Mouse (Mus musculus): ENCODE results near the gene Mylk. TPM values are rescaled to one million over a fixed set of nuclear protein-coding genes. Genes with fewer than 3 reads are reported as not detected.

Gene Mylk
- polyA plus RNA-seq, 1 experiment = not detected

DNA sequence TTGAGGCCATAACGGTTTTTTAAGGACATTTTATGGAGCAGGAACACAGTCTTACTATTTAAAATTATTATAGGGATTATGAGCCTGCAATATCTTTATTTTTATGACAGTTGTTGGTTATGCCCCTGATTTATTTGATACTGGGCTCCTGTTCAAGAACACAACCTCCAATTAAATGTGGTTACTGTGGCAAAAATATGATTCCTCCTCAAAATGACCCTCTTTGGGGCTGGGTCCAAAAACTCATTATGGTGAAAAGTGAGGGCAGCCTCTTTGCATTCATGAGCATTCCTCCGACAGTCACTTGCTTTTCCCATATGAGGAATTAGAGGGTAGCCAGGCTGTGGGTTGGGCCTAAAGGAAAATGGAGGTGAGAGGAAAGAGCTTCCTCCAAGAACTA, 110.7 kb downstream of the Mylk start:
- Histone ChIP-seq H3K4me3 (replicated peaks) (no peak overlapping the region), H3K27me3 (ENCODE audit: control insufficient read depth) (no peaks in the 10 kb centered on the region), H3K4me1 (ENCODE audit: control insufficient read depth) (no peaks in the 10 kb centered on the region), H3K9me3 (ENCODE audit: control insufficient read depth, low read length) (no peaks in the 10 kb centered on the region), H3K36me3 (ENCODE audit: control insufficient read depth) (no peaks in the 10 kb centered on the region)
- no peak for TF ChIP-seq GATA1 (IDR thresholded peaks at IDR 0.05; ENCODE audit: low read length)

- TF ChIP-seq TAL1 (IDR thresholded peaks at IDR 0.05; ENCODE audit: low read length) = no peak
- no peak for TF ChIP-seq GATA1 (IDR thresholded peaks at IDR 0.05; ENCODE audit: low read length)
- Histone ChIP-seq H3K4me1 (ENCODE audit: control insufficient read depth) (no peaks in the 10 kb centered on the region), H3K4me3 (replicated peaks) (no peak overlapping the region)
Observed at GRCm38 (mm10) chr16:34857631-34858030, 112.6 kb downstream of the Mylk start.

GRCm38 (mm10) chr16:34860761-34861160, 115.8 kb downstream of the Mylk start:
- Histone ChIP-seq H3K36me3 (ENCODE audit: control insufficient read depth) (no peaks in the 10 kb centered on the region), H3K9me3 (ENCODE audit: control insufficient read depth, low read length) (no peaks in the 10 kb centered on the region), H3K4me1 (ENCODE audit: control insufficient read depth) (no peaks in the 10 kb centered on the region), H3K27me3 (ENCODE audit: control insufficient read depth) (no peaks in the 10 kb centered on the region), H3K4me3 (replicated peaks) (no peak overlapping the region)
- no peak for TF ChIP-seq TAL1 (IDR thresholded peaks at IDR 0.05; ENCODE audit: low read length)
- TF ChIP-seq GATA1 (IDR thresholded peaks at IDR 0.05; ENCODE audit: low read length) = no peak

More at GRCm38 (mm10) chr16:34857631-34858030, 112.6 kb downstream of the Mylk start:
- no peaks in the 10 kb centered on the region for H3K9me3 ChIP-seq (ENCODE audit: control insufficient read depth, low read length)
- H3K36me3 ChIP-seq (ENCODE audit: control insufficient read depth) = no peaks in the 10 kb centered on the region
- H3K27me3 ChIP-seq (ENCODE audit: control insufficient read depth) = no peaks in the 10 kb centered on the region

- TF ChIP-seq GATA1 (IDR thresholded peaks at IDR 0.05; ENCODE audit: low read length) (no peak), TAL1 (IDR thresholded peaks at IDR 0.05; ENCODE audit: low read length) (no peak)
- H3K4me1 ChIP-seq (ENCODE audit: control insufficient read depth) = no peaks in the 10 kb centered on the region
- H3K4me3 ChIP-seq (replicated peaks) = no peak overlapping the region
- no peaks in the 10 kb centered on the region for H3K9me3 ChIP-seq (ENCODE audit: control insufficient read depth, low read length)
- no peaks in the 10 kb centered on the region for H3K36me3 ChIP-seq (ENCODE audit: control insufficient read depth)
- H3K27me3 ChIP-seq (ENCODE audit: control insufficient read depth) = no peaks in the 10 kb centered on the region
Observed at GRCm38 (mm10) chr16:34861744-34862365, 116.8 kb downstream of the Mylk start.

- no peak overlapping the region for H3K4me3 ChIP-seq (replicated peaks)
- no peaks in the 10 kb centered on the region for H3K36me3 ChIP-seq (ENCODE audit: control insufficient read depth)
- no peaks in the 10 kb centered on the region for H3K4me1 ChIP-seq (ENCODE audit: control insufficient read depth)
- no peak for TF ChIP-seq TAL1 (IDR thresholded peaks at IDR 0.05; ENCODE audit: low read length)
- H3K27me3 ChIP-seq (ENCODE audit: control insufficient read depth) = no peaks in the 10 kb centered on the region
- no peaks in the 10 kb centered on the region for H3K9me3 ChIP-seq (ENCODE audit: control insufficient read depth, low read length)
Observed at GRCm38 (mm10) chr16:34865373-34865772, 120.4 kb downstream of the Mylk start.

- Histone ChIP-seq H3K9me3 (ENCODE audit: control insufficient read depth, low read length) (no peaks in the 10 kb centered on the region), H3K36me3 (ENCODE audit: control insufficient read depth) (no peaks in the 10 kb centered on the region), H3K27me3 (ENCODE audit: control insufficient read depth) (no peaks in the 10 kb centered on the region), H3K4me3 (replicated peaks) (no peak overlapping the region), H3K4me1 (ENCODE audit: control insufficient read depth) (no peaks in the 10 kb centered on the region)
- TF ChIP-seq TAL1 (IDR thresholded peaks at IDR 0.05; ENCODE audit: low read length) = no peak
- no peak for TF ChIP-seq GATA1 (IDR thresholded peaks at IDR 0.05; ENCODE audit: low read length)
Observed at GRCm38 (mm10) chr16:34867217-34867616, 122.2 kb downstream of the Mylk start.

GRCm38 (mm10) chr16:34880031-34880778, 135.2 kb downstream of the Mylk start:
- no peaks in the 10 kb centered on the region for H3K27me3 ChIP-seq (ENCODE audit: control insufficient read depth)
- no peaks in the 10 kb centered on the region for H3K36me3 ChIP-seq (ENCODE audit: control insufficient read depth)
- H3K4me1 ChIP-seq (ENCODE audit: control insufficient read depth) = no peaks in the 10 kb centered on the region
- H3K4me3 ChIP-seq (replicated peaks) = no peak overlapping the region
- no peaks in the 10 kb centered on the region for H3K9me3 ChIP-seq (ENCODE audit: control insufficient read depth, low read length)
- TF ChIP-seq GATA1 (IDR thresholded peaks at IDR 0.05; ENCODE audit: low read length) (no peak), TAL1 (IDR thresholded peaks at IDR 0.05; ENCODE audit: low read length) (no peak)

DNA sequence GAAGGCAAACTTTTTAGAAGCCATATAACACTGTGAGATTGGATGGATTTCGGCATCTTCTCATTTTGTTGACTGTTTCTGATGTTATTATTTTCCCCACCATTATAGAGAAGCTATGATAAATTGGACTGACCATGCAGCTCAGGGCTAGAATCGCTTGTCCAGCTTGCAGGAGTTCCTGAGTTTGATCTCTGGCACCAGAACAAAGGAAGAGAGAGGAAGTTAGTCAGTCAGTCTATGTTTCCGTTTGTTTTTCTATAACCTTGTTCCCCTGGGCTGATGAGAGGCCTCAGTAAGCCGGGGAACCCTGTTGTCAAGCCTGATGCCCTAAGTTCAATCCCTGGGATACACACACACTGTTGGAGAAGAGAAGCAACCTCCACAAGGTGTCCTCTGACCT, 135.8 kb downstream of the Mylk start:
- TF ChIP-seq TAL1 (IDR thresholded peaks at IDR 0.05; ENCODE audit: low read length) = no peak
- no peak for TF ChIP-seq GATA1 (IDR thresholded peaks at IDR 0.05; ENCODE audit: low read length)

DNA sequence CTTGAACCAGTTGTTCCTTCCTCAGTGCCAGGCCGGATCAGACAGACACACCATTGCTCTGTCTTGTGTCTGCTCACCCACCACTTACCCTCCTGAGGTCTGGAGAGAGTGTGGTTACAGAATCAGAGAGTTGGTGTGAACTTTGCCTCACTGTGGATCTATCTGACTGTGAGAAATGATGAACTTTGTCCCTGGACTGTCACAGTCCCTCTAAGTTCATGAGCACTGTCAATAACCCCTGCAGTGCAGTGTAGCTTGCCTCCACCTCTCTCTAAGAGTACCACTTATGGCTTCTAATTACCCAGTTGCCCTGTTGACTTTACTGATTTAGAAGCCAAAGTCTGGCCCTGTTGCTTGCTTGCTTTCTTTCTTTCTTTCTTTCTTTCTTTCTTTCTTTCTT, 142.0 kb downstream of the Mylk start:
- no peak overlapping the region for H3K4me3 ChIP-seq (replicated peaks)
- no peak for TF ChIP-seq TAL1 (IDR thresholded peaks at IDR 0.05; ENCODE audit: low read length)
- no peak for TF ChIP-seq GATA1 (IDR thresholded peaks at IDR 0.05; ENCODE audit: low read length)
- H3K9me3 ChIP-seq (ENCODE audit: control insufficient read depth, low read length) = no peaks in the 10 kb centered on the region
- no peaks in the 10 kb centered on the region for H3K36me3 ChIP-seq (ENCODE audit: control insufficient read depth)
- H3K27me3 ChIP-seq (ENCODE audit: control insufficient read depth) = no peaks in the 10 kb centered on the region
- no peaks in the 10 kb centered on the region for H3K4me1 ChIP-seq (ENCODE audit: control insufficient read depth)

More for the DNA sequence above, 135.8 kb downstream of the Mylk start:
- Histone ChIP-seq H3K4me3 (replicated peaks) (no peak overlapping the region), H3K27me3 (ENCODE audit: control insufficient read depth) (no peaks in the 10 kb centered on the region), H3K9me3 (ENCODE audit: control insufficient read depth, low read length) (no peaks in the 10 kb centered on the region), H3K36me3 (ENCODE audit: control insufficient read depth) (no peaks in the 10 kb centered on the region), H3K4me1 (ENCODE audit: control insufficient read depth) (no peaks in the 10 kb centered on the region)

Measured in erythroblast, embryonic 14.5 days (primary cell).